Mouse (Mus musculus): ENCODE results near the gene Olfr281.

GRCm38 (mm10) chr15:98452288-98452687, at the start of gene Olfr281:
- TF ChIP-seq CTCF (IDR thresholded peaks at IDR 0.05; ENCODE audit: control insufficient read depth, insufficient read depth, low read length) (no peak), POLR2A (IDR thresholded peaks at IDR 0.05; ENCODE audit: borderline replicate concordance, control insufficient read depth, low read depth, low read length) (no peak)
